Mouse (Mus musculus) C2C12 (cell line): ENCODE measurements around the gene Arid1a. TPM values are rescaled to one million over a fixed set of nuclear protein-coding genes. Genes with fewer than 3 reads are reported as not detected.

ENCODE experiments used
- H3K27me3 ChIP-seq: one replicate; pipeline ENCODE4 v1.6.1; 2011; ENCODE audit not compliant: control insufficient read depth, insufficient read depth, insufficient read length
- H3K36me3 ChIP-seq: one replicate; pipeline ENCODE4 v1.6.1; 2011; ENCODE audit not compliant: control insufficient read depth, insufficient read depth
- H3K4me3 ChIP-seq: one replicate; pipeline ENCODE4 v1.5.1; 2011; ENCODE audit warnings: mild to moderate bottlenecking, control low read depth; ENCODE audit not compliant: poor library complexity, insufficient read depth, severe bottlenecking
- H3K79me2 ChIP-seq: one replicate; pipeline ENCODE4 v1.6.1; 2011; ENCODE audit not compliant: control insufficient read depth, insufficient read depth
- H3K79me3 ChIP-seq: one replicate; pipeline ENCODE4 v1.6.1; 2011; ENCODE audit warnings: low read depth, control low read depth
- H3ac ChIP-seq: one replicate; pipeline ENCODE3; 2011; ENCODE audit warnings: low read depth; ENCODE audit not compliant: control insufficient read depth, insufficient read length
- CEBPB ChIP-seq: IDR thresholded peaks from one replicate; pipeline ENCODE4 v1.6.1; 2011; ENCODE audit warnings: low read depth, mild to moderate bottlenecking, control low read depth, moderate library complexity
- CTCF ChIP-seq: IDR thresholded peaks from one replicate; pipeline ENCODE4 v1.5.1; 2011; ENCODE audit not compliant: control insufficient read depth, insufficient read depth, insufficient read length
- FOSL1 ChIP-seq: IDR thresholded peaks from one replicate; pipeline ENCODE4 v1.8.0; 2011; ENCODE audit warnings: mild to moderate bottlenecking, low read length; ENCODE audit not compliant: poor library complexity, insufficient read depth, severe bottlenecking
- MAX ChIP-seq: IDR thresholded peaks from one replicate; pipeline ENCODE4 v1.6.1; 2011; ENCODE audit warnings: mild to moderate bottlenecking, control low read depth
- MYOD1 ChIP-seq: IDR thresholded peaks from one replicate; pipeline ENCODE4 v1.6.1; 2011; ENCODE audit warnings: low read depth; ENCODE audit not compliant: control insufficient read depth, insufficient read length
- MYOG ChIP-seq: IDR thresholded peaks from one replicate; pipeline ENCODE4 v1.6.1; 2011; ENCODE audit not compliant: control insufficient read depth, insufficient read length; ENCODE audit errors: extremely low read depth
- USF1 ChIP-seq: IDR thresholded peaks from one replicate; pipeline ENCODE4 v1.6.1; 2011; ENCODE audit warnings: low read depth, mild to moderate bottlenecking, control low read depth, moderate library complexity
- polyA plus RNA-seq: library from polyadenylated mRNA; unstranded; fragments of >200 nt; fragmentation: generic; extraction: Trizol; gene quantifications from one replicate; pipeline ENCODE4 v1.2.1, GENCODE M21; 2012; ENCODE audit warnings: missing spikeins

Gene Arid1a
- polyA plus RNA-seq, 1 experiment: 24.7 TPM

DNA sequence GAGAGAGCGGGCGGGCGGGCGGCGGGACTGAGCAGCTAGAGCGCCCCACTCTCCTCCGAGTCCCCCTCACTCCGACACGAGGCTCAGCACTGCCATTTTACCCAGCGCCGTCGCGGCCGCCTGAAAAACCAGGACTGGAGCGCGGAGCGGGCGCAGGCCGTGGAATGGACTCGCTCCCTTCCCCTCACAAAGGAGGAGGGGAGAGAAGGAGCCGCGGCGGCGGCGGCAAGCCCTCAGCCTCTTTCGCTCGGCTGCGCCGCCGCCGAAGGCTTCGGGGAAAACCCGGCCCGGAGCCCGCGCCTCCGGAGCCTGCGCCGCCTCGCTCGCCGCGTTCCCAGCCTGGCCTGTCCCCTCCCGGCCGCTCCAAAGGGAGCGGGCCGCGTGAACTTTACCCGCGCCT, 2.3 kb downstream of the Arid1a start:
- peak overlapping the region; percentile 54 for H3ac ChIP-seq
- TF ChIP-seq FOSL1 (no peak), MAX (peak; percentile 55)
- peaks cover 2% of the 10 kb centered on the region for H3K36me3 ChIP-seq
- H3K79me3 ChIP-seq: peaks cover 33% of the 10 kb centered on the region
- H3K4me3 ChIP-seq: peak overlapping the region; percentile 75
- H3K27me3 ChIP-seq: no peaks in the 10 kb centered on the region
- H3K79me2 ChIP-seq: peaks cover 52% of the 10 kb centered on the region

DNA sequence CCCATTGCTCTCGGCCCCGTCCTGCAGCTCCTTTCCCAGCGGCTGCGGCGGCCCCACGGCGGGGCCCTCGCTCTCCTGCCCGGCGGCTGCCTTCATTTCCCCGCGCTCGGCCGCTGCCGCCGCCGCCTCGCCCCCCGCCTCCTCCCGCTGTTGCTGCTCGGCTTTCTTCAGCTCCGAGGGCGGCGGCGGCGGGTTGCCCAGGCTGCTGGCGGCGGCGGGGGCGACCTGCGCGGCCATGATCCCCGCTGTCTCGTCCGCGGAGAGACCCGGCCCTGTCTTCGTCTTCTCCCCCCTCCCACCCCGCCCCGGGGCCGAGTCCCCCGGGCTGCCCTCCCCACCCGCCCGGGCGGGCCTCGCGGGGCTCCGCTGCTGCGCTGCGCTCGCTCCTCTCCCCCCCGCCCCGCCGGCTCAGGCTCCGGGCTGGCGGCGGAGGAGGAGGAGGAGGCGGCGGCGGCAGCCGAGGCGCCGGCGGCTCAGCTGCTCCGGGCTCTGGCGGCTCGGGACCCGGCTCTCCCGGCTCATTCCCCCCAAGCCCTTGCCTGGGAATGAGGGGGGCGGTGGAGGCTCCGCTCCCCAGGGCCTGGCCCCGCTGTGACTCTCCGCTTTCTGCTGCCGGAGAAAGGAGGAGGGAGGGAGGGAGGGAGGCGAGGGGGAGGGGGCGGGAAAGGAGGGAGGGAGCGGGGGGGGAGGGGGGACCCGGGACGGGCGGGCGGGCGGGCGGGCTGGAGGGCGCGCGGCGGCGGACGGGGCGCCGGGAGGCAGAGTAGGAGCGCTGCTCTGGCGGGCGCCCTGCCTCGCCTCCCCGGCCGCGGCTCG, 3.0 kb downstream of the Arid1a start:
- Histone ChIP-seq H3K36me3 (peaks cover 3% of the 10 kb centered on the region), H3K27me3 (no peaks in the 10 kb centered on the region), H3ac (peak overlapping the region; percentile 98), H3K4me3 (peak overlapping the region; percentile 75), H3K79me3 (peaks cover 40% of the 10 kb centered on the region), H3K79me2 (peaks cover 59% of the 10 kb centered on the region)
- TF ChIP-seq USF1 (no peak), CEBPB (no peak), MYOD1 (no peak), CTCF (no peak), MAX (no peak), FOSL1 (no peak), MYOG (no peak)

DNA sequence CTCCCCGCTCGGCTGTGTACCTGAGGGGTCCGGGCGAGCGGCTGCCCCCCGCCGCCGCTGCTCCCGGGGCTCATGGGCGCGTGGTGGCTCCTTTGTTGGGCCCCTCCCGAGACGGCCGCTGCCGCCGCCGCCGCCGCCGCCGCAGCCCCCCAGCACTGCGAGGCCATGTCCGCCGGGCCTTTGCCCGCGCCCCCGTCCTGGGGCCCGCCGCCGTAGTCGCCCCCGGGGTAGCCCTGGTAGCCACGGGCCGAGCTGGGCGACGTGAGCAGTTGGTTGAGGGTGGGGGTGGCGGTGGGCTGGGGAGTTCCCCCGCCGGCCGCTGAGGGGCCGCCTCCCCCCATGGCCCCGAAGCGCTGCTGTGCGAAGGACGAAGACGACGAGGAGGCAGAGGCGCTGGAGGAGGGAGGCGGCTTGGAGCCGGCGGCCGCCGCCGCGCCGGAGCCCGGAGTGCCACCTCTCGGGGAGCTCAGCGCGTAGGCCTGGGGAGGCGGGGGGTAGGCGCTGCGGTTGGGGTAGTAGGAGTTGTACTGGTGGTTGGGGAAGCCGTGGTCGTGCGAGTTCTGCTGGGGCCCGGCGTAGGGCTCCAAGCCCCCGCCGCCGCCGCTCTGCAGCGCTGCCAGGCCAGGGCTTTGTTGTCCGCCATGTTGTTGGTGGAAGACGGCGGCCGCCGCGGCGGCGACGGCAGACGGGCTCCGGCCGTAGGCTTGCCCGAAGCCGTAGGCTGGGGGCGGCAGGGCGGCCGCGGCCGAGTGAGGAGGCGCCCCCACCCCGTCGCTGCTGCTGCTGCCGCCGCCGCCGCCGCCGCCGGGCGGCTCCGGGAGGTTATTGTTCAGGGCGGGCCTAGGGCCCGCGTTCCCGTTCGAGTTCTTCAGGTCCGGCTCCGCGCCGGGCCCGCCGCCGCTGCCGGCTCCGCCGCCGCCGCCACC, 3.9 kb downstream of the Arid1a start:
- peak overlapping the region; percentile 75 for H3K4me3 ChIP-seq
- H3K27me3 ChIP-seq: no peaks in the 10 kb centered on the region
- H3ac ChIP-seq: peak overlapping the region; percentile 98
- TF ChIP-seq CEBPB (no peak), MAX (no peak), MYOG (no peak), USF1 (no peak), MYOD1 (no peak), CTCF (no peak), FOSL1 (no peak)
- peaks cover 10% of the 10 kb centered on the region for H3K36me3 ChIP-seq
- H3K79me2 ChIP-seq: peaks cover 68% of the 10 kb centered on the region
- H3K79me3 ChIP-seq: peaks cover 48% of the 10 kb centered on the region

DNA sequence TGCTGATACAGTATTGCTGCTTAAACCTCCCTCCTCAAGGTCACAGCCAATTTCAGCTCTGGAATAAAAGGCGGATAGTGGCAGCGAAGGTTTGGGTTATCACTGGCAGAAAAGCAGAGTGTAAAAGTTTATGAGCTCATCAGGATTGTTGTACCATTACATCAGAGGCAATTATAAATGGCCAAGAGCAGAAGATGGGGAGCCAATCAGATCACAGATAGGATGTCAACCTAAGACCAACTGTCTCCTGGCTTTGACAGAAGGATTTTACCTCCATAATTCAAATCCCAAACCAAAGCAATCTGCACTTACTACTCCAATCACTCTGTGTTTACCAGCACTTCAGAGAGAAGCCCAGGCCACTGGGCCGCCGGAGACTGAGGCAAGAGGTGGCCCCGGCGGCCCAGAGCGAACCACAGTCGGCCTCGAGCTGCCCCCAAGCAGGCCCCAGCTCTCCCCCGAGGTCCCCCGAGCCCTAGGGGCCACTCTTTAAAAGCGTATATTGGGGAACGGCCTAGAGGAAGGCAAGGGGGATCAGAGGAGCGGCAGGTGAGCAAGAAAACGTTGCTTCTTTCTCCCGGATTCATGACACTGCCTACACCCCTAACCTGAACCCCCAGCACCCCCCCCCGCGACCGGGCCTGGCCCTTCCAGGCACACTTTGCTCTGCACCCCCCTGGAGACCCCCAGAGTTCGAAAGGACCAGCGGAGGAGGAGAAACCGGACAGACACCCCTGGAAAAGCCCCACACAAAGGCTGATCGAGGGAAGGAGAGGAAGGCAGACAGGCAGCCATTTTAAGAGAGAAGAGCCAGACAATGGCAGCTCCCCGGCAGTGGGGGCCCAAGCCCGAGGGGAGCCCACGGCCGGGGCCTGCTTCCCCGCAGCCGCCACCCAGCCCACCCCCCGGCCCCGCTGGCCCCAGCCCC, 4.8 kb downstream of the Arid1a start:
- Histone ChIP-seq H3K27me3 (no peaks in the 10 kb centered on the region), H3K4me3 (peak overlapping the region; percentile 75), H3K79me3 (peaks cover 58% of the 10 kb centered on the region), H3ac (peak overlapping the region; percentile 98), H3K79me2 (peaks cover 77% of the 10 kb centered on the region), H3K36me3 (peaks cover 13% of the 10 kb centered on the region)
- TF ChIP-seq MYOG: no peak
- no peak for TF ChIP-seq FOSL1

DNA sequence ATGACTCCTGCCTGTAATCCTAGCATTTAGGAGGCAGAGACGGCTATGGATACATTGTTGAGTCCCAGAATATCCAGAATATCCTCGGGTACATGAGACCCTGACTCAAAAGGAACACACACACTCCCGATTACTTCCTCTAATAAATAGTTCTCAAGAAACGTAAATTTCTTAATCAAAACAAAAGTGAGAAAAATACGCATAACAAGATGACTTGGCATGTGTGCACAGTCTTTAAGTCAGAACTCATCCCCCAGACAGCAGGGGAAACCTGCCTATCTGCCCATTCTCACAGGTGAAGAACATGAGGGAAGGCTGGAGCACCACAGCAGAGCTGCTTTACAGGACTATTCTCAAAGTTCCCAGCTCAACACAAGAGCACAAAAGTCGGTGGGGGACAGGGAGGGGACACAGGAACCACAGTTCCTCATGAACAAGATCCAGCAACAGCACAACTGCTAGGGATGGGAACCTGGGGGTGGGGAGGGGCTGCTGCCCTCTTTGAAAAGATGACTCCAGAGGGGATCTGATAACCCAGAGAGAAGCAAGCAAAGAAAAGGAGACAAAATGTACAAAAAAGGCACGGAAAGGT, 6.3 kb downstream of the Arid1a start:
- Histone ChIP-seq H3K36me3 (peaks cover 17% of the 10 kb centered on the region), H3ac (peak overlapping the region; percentile 35), H3K79me3 (peaks cover 73% of the 10 kb centered on the region), H3K4me3 (no peak overlapping the region), H3K79me2 (peaks cover 85% of the 10 kb centered on the region), H3K27me3 (no peaks in the 10 kb centered on the region)
- TF ChIP-seq CTCF (no peak), FOSL1 (no peak), MAX (no peak), CEBPB (no peak), MYOG (no peak), MYOD1 (no peak), USF1 (no peak)
